Mouse (Mus musculus) stomach, embryonic 16.5 days (tissue): ENCODE results near the gene Ebf1. TPM values are rescaled to one million over a fixed set of nuclear protein-coding genes. Genes with fewer than 3 reads are reported as not detected.

Experiments
- ATAC-seq: fragments of 200-750 bp; cut with Nextera tagmentation; 2 replicates; pipeline ENCODE4 v1.8.0; 2017; ENCODE audit warnings: moderate number of reproducible peaks, moderate TSS enrichment; ENCODE audit not compliant: insufficient read depth, low FRiP score
- H3K27ac ChIP-seq: fragments of 300-500 bp; sonication (generic); 2 replicates; pipeline ENCODE4 v1.5.1; 2014; ENCODE audit warnings: low read length
- H3K27me3 ChIP-seq: fragments of 300-500 bp; sonication (generic); 2 replicates; pipeline ENCODE4 v1.6.1; 2014; ENCODE audit warnings: low read length, control low read depth, mixed read lengths; ENCODE audit not compliant: control insufficient read depth, insufficient read depth
- H3K36me3 ChIP-seq: fragments of 300-500 bp; sonication (generic); 2 replicates; pipeline ENCODE4 v1.6.1; 2014; ENCODE audit warnings: low read length; ENCODE audit not compliant: control insufficient read depth, insufficient read depth
- H3K4me1 ChIP-seq: fragments of 300-500 bp; sonication (generic); 2 replicates; pipeline ENCODE4 v1.6.1; 2014; ENCODE audit warnings: low read length, control low read depth, mixed read lengths; ENCODE audit not compliant: control insufficient read depth, insufficient read depth
- H3K4me2 ChIP-seq: fragments of 300-500 bp; sonication (generic); 2 replicates; pipeline ENCODE4 v1.6.1; 2014; ENCODE audit warnings: low read depth, low read length, mixed read lengths
- H3K4me3 ChIP-seq: fragments of 300-500 bp; sonication (generic); replicated peaks from 2 replicates; pipeline ENCODE4 v1.5.1; 2014; ENCODE audit warnings: mild to moderate bottlenecking, low read length
- H3K9ac ChIP-seq: fragments of 300-500 bp; sonication (generic); 2 replicates; pipeline ENCODE4 v1.6.1; 2014; ENCODE audit warnings: low read length
- H3K9me3 ChIP-seq: fragments of 300-500 bp; sonication (generic); replicated peaks from 2 replicates; pipeline ENCODE4 v1.6.1; 2016; ENCODE audit warnings: low read length, control low read depth; ENCODE audit not compliant: control insufficient read depth
- WGBS: fragments of 180-500 bp; shearing (Covaris S2); extraction: QIAGEN DNeasy Blood & Tissue Kit; methylation state at CpG from one replicate; pipeline ENCODE4 v1.1.7; 2014; 5-methylcytosine and 5-hydroxymethylcytosine counted together
- polyA plus RNA-seq: library from polyadenylated mRNA; unstranded; fragments of >200 nt; fragmentation: Nextera tagmentation; extraction: Ambion mirVana; gene quantifications from 2 replicates; pipeline ENCODE4 v1.2.1, GENCODE M21; 2015

The Ebf1 gene
- polyA plus RNA-seq, 1 experiment from 2014 or later: 12.4 TPM

DNA sequence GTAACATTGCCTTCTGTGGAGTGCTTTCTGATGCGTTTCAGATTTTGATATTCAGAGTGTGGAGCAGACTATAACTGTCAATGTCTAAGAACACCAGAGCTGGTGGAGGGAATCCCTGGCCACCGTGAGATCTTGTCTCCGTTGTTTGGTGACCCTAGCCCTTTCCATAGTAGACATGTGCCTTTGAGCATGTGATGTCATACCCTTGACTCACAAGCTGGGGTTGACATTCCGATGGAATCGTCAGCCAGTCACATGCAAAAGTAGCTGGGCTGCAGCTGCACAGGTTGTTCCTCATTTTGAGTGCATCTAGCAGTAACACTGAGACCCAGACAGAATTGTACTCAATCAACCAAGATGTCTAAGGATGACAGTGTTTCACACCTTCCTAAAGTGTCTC is 7.4 kb downstream of the Ebf1 start:
- H3K4me3 ChIP-seq: no peak overlapping the region
- H3K36me3 ChIP-seq: no peaks in the 10 kb centered on the region
- H3K9ac ChIP-seq: no peak overlapping the region
- H3K9me3 ChIP-seq: no peaks in the 10 kb centered on the region
- H3K27ac ChIP-seq: no peak overlapping the region
- H3K4me2 ChIP-seq: no peak overlapping the region
- ATAC-seq: no peak
- no peaks in the 10 kb centered on the region for H3K4me1 ChIP-seq
- WGBS: 64% methylated on average over 5 of the region's 5 CpGs
- H3K27me3 ChIP-seq: peaks cover 16% of the 10 kb centered on the region

DNA sequence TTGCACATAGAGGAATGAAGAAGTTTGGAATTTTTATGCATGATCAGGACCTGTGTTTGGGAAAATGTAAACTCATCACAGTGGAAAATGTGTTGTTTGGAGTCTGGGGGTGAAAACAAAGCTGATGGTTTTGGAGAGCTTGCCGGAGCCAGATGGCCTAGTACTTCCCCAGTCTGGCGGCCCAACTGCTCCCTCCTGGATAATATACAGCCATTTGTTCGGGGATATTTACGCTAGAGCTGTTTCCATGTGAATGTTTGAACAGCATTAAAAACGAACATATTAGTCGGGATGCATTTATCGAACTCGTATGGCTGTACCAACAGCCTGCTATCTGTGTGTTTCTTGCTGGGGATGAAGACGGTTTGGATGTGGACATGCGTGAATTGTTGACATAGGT is 8.9 kb downstream of the Ebf1 start:
- no peak for ATAC-seq
- no peak overlapping the region for H3K4me3 ChIP-seq
- no peaks in the 10 kb centered on the region for H3K9me3 ChIP-seq
- no peak overlapping the region for H3K4me2 ChIP-seq
- WGBS: 67% methylated on average over 10 of the region's 10 CpGs
- H3K36me3 ChIP-seq: no peaks in the 10 kb centered on the region
- no peak overlapping the region for H3K27ac ChIP-seq
- peaks cover 7% of the 10 kb centered on the region for H3K27me3 ChIP-seq
- H3K4me1 ChIP-seq: no peaks in the 10 kb centered on the region
- H3K9ac ChIP-seq: no peak overlapping the region

DNA sequence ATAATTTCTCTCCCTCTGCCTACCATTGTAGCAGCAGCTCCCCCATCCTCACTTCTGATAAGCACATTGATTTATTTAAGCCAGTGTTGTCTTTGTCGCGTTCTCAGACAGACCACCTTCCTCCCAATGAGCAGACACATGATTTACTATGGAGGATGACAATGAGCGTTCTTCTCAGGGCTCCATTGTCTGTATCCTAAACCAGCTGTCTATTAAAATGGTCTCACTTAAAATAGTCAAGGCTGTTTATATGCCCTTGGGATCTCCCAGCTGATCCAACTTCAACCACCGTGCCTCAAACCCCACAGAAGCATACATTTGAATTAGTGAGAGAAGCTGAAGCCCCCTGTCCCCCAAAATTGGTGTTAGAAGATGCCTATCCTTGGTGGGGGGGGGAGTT is 11.3 kb downstream of the Ebf1 start:
- no peak for ATAC-seq
- WGBS: 39% methylated on average over 4 of the region's 4 CpGs
- Histone ChIP-seq H3K9ac (no peak overlapping the region), H3K27ac (no peak overlapping the region), H3K27me3 (no peaks in the 10 kb centered on the region), H3K36me3 (no peaks in the 10 kb centered on the region), H3K4me1 (no peaks in the 10 kb centered on the region), H3K4me3 (no peak overlapping the region), H3K9me3 (no peaks in the 10 kb centered on the region), H3K4me2 (no peak overlapping the region)

DNA sequence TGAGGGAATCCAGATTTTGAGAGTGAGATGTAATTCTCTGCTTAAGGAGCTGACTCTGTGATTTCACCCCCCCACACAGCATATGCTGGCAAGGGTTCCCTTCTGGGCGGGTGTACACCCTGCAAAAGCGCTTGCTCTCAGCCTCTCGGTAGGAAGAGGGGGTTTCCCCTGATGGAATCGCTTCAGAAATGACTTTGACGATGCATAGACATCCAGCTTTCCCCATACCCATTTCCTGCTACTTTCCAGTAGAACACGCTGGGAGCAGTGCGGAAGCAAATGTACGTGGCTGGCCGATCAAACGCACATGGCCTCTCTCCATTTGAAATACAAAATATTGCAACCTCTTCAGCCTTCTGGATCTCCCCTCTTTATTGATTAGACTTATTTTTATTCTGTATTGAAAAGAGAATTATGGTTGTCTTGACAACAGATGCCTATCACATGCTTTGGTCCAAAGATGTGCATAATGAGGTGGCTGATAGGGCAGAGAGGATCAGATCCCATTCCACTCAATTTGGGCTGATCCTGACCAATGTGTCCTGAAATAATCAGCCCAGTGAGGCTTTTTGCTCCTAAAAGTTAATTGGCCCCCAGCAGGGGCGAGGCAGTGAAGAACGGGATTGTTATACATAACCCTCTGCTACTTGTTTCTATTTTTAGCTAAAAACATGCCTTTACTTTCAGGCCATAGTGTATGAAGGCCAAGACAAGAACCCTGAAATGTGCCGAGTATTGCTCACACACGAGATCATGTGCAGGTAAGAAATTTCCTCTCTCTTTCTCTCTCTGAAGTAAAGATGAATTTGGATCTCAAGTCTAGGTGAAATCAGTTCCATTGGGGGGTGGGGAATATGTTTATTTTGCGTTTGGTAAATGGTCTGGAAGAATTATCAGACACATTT is 15.2 kb downstream of the Ebf1 start:
- H3K4me2 ChIP-seq: no peak overlapping the region
- ATAC-seq: no peak
- WGBS: 76% methylated on average over 15 of the region's 15 CpGs
- H3K36me3 ChIP-seq: no peaks in the 10 kb centered on the region
- no peaks in the 10 kb centered on the region for H3K9me3 ChIP-seq
- no peak overlapping the region for H3K9ac ChIP-seq
- no peak overlapping the region for H3K27ac ChIP-seq
- no peak overlapping the region for H3K4me3 ChIP-seq
- no peaks in the 10 kb centered on the region for H3K4me1 ChIP-seq
- H3K27me3 ChIP-seq: no peaks in the 10 kb centered on the region

DNA sequence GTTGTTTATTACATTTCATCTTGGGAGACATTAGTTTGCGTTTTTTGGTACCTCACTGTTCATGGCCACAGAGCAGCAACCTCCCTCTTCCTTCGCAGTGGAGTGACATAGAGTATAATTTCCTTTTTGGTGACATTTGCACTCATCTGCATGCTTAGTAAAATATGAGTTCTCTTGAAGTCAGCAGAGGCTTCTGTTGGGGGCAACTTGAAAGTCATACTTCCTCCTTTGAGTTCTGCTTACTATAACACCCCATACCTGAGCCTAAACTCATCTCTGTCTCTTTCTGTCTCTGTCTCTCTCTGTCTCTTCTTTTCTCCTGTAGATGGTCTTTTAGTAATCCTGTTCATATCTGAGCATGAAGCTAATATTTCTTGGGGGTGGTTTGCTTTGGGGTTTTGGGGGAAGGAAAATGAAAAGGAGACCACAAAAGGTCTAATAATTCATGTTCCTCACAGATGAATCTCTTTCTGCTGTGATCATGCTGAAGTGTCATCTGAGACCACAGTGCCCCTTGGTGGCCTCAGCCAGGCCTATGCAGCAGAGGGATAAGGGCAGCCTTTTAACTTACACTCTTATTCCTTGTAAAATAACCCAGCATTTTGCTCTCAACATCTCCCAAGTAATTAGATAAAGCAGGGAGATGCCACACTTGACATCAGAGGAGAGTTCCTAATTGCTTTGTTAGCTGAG is 16.0 kb downstream of the Ebf1 start:
- H3K9ac ChIP-seq: no peak overlapping the region
- H3K27ac ChIP-seq: no peak overlapping the region
- H3K27me3 ChIP-seq: no peaks in the 10 kb centered on the region
- no peak overlapping the region for H3K4me3 ChIP-seq
- no peaks in the 10 kb centered on the region for H3K36me3 ChIP-seq
- no peaks in the 10 kb centered on the region for H3K9me3 ChIP-seq
- no peak overlapping the region for H3K4me2 ChIP-seq
- no peak for ATAC-seq
- H3K4me1 ChIP-seq: no peaks in the 10 kb centered on the region
- 76% methylated on average over 2 of the region's 2 CpGs for WGBS

DNA sequence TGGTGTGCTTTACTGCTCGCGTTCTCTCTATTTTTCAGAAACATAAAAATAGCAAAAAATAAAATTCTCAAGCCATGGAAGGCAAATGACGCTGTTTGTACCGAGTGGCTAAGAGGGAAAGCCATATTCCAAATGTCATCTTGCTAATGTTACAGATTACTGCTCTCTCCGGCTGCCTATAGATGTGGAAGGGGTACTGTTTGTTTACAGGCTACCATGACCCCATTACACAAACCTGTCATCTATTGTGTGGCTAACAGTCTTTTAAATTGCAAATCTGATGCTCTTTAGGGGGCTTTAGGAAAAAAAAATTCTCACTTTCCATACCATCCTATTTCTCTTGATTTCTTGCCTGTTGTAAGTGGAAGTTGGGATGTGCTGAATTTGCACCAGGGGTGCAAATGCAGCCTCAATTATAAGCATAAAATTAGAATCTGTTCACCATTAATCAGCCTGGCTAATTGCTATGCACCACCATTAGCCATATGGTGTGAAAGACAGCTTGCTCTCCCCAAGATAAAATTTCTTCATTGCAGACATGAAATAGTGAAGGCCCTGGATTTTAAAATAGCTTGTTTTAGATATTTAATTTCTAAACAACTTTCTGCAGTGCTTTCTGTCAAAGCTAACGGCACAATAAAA is 17.6 kb downstream of the Ebf1 start:
- WGBS: 64% methylated on average over 6 of the region's 6 CpGs
- no peak overlapping the region for H3K4me2 ChIP-seq
- H3K36me3 ChIP-seq: no peaks in the 10 kb centered on the region
- H3K4me3 ChIP-seq: no peak overlapping the region
- ATAC-seq: no peak
- H3K27ac ChIP-seq: no peak overlapping the region
- H3K27me3 ChIP-seq: no peaks in the 10 kb centered on the region
- H3K9ac ChIP-seq: no peak overlapping the region
- no peaks in the 10 kb centered on the region for H3K4me1 ChIP-seq
- no peaks in the 10 kb centered on the region for H3K9me3 ChIP-seq

DNA sequence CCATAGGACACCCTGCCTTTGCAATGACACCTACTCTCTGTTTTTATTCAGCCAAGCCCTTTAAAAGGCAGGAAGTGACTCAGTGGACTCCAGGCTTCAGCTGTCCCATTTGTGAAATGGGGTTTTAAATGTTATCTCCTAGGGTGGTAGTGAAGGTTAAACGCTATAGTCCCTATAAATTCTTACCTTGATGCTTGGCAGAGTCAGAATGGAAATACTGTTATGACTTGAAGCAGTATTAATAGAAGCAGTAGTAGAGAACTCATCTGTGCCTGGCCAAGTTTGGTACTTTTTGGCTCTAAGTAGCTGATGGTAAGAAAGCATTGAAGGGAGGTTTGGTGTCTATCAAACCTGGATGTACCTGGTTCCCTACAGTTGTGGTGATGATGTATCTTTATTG is 19.1 kb downstream of the Ebf1 start:
- Histone ChIP-seq H3K36me3 (no peaks in the 10 kb centered on the region), H3K4me2 (no peak overlapping the region), H3K4me3 (no peak overlapping the region), H3K9ac (no peak overlapping the region), H3K27ac (no peak overlapping the region), H3K27me3 (no peaks in the 10 kb centered on the region), H3K4me1 (no peaks in the 10 kb centered on the region), H3K9me3 (no peaks in the 10 kb centered on the region)
- no peak for ATAC-seq
- WGBS: 82% methylated on average over 1 of the region's 1 CpGs

DNA sequence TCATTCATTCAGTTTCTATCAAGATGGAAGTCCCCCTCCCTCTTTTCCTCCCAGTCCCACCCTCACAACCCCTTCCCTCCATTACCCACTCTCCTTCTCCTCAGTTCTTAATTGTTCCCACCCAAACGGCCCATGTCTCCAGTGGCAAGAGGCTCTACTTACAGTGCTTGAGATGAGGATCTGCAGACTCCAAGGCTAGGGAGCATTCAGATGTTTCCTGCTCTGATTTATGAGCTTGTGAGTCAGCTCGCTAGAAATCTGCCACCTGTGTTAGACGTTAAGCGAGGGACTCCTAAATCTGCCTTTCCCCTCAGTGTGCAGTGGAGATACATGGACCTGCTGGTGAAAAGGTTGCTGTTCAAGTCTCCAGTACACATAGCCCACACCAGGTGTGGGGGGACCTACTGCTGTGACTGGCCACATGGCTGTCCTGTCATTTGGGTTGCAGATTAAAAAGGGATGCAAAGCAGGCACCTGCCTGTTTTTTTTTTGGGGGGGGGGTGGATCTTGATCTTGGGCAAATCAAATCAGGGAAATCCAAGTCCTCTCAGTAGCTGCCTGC is 21.2 kb downstream of the Ebf1 start:
- WGBS: 34% methylated on average over 4 of the region's 4 CpGs
- Histone ChIP-seq H3K27ac (no peak overlapping the region), H3K4me3 (no peak overlapping the region), H3K4me2 (no peak overlapping the region), H3K9me3 (no peaks in the 10 kb centered on the region), H3K4me1 (no peaks in the 10 kb centered on the region), H3K9ac (no peak overlapping the region), H3K27me3 (no peaks in the 10 kb centered on the region), H3K36me3 (no peaks in the 10 kb centered on the region)
- no peak for ATAC-seq

DNA sequence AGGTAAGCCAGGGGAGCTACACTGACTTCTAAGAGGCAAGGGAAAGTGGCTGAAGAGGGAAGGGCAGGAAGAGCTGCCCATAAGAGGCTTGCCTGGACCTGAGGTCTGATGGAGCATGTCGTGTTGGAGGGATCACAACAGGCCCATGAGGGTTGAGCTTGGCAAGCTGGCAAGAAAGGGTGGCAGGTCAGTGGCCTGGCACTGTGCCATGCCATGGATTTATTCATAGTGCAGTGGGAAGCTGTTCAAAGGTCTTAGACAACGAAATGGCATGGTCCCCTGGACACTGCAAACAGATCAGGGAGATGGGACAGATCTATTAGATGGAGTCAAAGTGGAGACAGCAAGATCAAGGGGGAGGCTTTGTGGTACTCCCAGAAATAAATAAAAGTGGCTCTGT is 24.4 kb downstream of the Ebf1 start:
- Histone ChIP-seq H3K27ac (no peak overlapping the region), H3K27me3 (no peaks in the 10 kb centered on the region), H3K9ac (no peak overlapping the region), H3K4me2 (no peak overlapping the region), H3K4me3 (no peak overlapping the region), H3K9me3 (no peaks in the 10 kb centered on the region), H3K36me3 (no peaks in the 10 kb centered on the region), H3K4me1 (no peaks in the 10 kb centered on the region)
- WGBS: 64% methylated on average over 2 of the region's 2 CpGs
- ATAC-seq: no peak
